Mouse (Mus musculus): ENCODE measurements around the gene Ptpn11.
"Not testable (repeated sequence)": the region's sequence is repeated elsewhere in the genome, so short reads cannot be mapped to it uniquely, and the experiment has no call there.

The Ptpn11 gene

DNA sequence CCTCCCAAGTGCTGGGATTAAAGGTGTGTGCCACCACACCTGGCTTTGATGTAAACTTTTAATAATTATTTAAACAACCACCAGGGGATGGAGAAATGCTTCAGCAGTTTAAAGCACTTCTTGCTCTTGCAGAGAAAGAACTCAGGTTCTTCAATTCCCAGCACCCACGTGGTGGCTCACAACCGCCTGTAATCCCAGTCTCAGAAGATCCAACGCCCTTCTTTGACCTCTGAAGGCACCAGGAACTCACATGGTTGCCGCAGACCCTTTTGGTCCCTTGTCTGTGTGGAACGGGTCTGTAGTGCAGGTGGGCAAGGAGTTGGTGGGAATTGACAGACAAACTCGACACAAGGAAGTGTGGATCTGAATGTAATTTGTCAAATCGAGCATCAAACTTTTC, 23.5 kb upstream of the Ptpn11 start:
- no peak for DNase-seq (ENCODE audit: low spot score)

DNA sequence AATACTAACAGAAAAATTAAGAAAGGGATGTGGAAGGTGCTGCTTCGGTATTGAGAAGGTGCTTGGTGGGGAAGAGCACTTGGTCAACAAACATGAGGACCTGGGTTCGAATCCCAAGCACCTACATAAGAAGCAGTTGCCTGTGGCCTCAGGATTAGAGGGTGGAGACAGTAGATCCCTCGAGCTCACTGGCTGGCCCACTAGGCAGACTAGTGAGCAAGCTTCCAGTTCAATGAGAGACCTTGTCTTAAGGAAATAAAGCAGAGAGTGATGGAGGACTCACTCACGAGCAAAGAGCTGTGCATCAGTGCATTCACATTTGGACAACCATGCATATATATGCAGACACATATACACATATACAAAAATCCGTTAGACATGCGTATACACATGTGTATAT, 20.9 kb upstream of the Ptpn11 start:
- no peak for DNase-seq (ENCODE audit: low spot score)

DNA sequence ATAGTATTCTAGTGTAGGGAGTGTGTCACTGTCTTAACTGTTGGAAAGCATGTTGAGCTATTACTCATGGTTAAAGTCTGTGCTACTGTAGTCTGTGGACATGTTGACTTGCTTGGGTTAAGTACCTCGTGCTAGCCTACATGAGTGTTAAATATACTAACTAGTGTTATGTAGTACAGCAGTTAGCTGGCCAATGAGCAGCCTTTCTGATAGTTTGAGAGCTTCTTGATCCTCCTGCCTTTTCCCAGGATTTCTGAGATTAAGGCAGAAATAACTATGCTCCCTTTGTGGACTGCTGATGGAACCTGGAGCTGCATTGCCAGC, 19.4 kb upstream of the Ptpn11 start:
- no peak for DNase-seq (ENCODE audit: low spot score)

DNA sequence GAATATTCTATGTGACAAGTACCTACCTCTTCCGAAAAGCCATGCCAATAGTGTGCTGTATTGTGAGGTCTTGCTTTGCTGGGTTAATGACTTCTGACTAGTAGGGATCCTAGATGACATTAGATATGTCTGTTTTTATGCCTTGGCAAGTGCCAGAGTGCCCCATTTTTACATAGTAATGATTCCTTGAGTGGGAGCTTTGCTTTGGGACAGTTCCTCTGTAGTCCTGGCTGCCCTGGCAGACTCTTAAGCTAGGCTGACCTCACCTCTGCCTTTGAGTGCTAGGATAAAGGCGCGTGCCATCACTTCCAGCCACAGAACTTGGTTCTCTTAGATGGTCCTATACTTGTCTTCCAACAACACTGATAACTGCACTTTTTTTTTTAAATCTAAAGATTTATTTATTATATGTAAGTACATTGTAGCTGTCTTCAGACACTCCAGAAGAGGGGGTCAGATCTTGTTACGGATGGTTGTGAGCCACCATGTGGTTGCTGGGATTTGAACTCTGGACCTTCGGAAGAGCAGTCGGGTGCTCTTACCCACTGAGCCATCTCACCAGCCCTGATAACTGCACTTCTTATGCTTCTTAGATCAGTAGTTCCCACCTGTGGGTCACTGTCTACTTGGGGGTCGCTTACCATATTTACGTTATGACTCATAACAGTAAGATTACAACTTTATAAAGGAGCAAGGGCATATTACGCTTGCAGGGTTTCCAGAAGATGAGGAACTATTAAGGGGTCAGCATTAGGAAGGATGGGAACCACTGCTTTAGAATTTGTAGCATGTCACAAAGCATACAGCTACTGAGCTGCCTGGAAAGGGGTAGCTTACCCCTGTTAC, 18.8 kb upstream of the Ptpn11 start:
- DNase-seq (ENCODE audit: low spot score) = no peak

DNA sequence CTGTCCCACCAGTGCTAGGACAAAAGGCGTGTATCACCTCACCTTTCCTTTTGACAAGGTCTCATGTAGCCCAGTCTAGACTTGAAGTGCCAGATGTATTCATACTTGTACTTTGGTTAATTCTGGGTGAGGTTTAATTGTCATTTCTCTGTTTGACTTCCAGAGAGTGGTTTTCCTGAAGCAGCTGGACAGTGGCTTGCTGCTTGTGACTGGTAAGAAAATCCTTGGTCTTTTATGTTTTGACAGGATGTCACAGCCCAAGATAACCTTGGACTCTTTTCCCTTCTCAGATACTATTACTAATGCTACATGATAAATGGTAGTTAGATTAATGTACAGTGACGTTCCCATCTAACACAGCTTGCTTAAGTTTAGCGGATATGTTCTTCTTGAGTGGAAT, 15.8 kb upstream of the Ptpn11 start:
- no peak for DNase-seq (ENCODE audit: low spot score)

DNA sequence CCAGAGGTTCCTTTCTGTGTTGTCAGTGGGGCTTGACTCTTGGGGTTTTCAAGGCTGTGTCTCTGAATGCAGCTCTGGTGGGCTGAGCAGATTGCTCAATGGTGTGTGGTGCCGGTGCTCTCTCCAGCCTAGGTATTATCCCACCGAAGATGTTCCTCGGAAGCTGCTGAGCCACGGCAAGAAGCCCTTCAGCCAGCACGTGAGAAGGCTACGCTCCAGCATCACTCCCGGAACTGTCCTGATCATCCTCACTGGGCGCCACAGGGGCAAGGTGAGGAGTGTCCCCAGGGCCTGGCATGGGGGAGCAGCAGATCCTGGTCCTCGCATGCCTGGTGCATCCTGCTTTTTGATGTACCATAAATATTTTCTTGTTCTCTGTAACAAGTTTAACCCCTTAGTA, 15.3 kb upstream of the Ptpn11 start:
- no peak for DNase-seq (ENCODE audit: low spot score)

DNA sequence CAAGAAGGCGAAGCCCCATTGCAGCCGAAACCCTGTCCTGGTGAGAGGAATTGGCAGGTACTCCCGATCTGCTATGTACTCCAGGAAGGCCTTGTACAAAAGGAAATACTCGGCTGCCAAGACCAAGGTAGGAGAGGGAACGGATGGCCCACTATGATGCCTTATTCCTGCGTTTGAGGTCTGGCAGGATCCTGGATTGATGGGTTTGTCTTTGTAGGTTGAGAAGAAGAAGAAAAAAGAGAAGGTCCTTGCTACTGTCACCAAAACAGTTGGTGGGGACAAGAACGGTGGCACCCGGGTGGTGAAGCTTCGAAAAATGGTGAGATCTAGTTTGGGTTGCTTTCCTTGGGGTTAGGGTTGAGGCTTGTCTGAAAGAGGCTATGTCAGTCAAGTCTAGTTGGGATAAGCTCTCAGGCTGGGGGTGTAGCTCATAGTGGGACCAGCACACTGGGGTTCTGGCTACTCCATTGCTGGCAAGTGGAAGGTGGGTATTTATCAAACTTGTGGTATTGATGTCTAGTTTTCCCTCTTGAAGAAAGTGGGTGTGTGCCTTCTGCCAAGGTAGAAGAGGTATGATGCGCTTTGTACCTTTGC, 14.4 kb upstream of the Ptpn11 start:
- DNase-seq (ENCODE audit: low spot score) = not testable (repeated sequence)

DNA sequence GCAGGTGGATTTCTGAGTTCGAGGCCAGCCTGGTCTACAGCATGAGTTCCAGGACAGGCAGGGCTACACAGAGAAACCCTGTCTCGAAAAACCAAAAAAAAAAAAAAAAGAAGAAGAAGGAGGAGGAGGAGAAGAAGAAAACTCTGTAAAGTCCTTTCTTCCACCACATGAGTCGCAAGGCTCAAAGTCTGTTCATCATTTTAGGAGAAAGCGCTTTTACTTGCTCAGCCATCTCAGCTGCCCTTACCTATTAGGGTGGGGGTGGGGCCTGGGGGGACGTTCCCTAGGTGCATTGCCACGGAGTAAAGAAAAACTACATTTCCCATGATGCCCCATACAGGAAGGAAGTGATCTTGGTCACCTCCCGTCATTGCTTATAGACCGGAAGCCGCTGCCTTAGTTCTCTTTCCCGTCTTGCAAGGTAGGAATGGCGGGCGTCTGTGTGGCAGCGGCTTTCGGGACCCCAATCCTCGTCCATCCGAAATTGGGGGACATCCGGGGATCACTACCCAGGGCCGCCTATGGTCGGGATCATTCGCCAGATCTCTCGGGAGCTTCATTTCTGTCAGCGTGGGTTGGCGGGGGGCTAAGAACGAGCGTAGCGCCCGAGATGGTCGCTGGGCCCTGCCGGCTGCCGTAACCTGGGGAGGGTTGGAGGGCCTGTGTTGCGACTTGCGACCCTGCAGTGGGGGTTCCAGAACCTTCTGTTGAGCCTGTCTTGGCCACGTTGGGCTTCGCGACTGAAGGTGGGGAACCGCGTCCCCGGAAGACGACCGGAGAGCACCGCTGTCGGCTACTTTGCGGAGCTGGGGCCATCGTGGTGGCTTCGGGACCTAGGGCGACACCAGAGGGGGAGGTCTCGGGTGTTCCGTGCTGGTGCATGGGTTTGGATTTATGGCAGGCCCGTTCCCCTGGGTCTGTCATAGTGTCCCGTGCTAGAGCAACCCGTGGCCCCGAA, 13.2 kb upstream of the Ptpn11 start, which contains the start of gene Rpl6:
Rpl6 (plus strand) TSS at position 350 of the 958 bp plus-strand sequence.
- peak; percentile 76 for DNase-seq (ENCODE audit: low spot score)

DNA sequence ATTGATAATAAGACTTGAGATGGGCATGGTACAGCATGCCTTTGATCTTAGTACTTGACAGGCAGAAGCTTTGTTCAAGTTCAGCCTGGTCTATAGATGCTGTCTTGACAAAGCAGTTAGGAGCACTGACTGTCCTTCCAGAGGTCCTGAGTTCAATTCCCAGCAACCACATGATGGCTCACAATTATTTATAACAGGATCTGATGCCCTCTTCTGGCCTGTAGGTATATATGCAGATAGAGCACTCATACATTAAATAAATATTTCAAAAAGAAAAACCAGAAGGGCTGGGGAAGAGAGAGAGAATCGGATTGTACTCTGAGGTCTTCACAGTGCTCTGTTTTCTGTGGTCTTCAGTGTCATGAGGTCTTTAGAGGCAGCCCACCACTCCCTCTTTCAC, 11.3 kb upstream of the Ptpn11 start:
- no peak for DNase-seq (ENCODE audit: low spot score)

DNA sequence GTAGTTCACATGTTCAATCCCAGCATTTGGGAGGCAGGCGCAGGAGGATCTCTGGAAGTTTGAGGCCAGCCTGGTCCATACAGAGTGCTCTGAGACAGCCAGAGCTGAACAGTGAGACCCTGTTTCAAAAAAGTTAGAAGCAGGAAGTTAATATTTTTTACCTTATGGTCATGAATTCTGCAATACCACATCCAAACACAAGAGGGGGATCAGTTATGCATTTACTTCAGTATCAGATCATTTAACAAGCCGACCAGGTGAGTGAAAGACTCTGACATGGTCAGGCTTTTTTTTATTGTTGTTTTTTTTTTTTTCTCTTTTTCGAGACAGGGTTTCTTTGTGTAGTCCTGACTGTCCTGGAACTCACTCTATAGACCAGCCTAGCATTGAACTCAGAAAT, 10.5 kb upstream of the Ptpn11 start:
- no peak for DNase-seq (ENCODE audit: low spot score)

DNA sequence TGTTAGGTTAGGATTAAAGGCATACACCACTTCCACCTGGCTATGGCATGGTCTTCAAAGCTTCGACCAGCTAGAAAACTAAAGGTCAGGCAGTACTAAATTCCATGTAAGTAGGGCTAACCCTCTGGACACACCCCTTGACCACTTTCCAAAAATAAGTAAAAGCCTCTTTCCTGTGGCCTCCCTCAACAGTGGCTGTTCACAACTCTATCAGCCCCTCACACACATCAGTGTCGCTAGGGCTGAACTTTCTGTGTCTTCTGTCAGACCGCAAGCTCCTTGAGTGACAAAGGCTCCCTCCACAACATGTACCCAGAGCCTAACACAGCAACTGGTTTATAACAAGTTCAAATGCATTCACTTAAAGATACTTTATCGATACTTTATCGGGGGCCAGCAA, 7.2 kb upstream of the Ptpn11 start:
- no peak for DNase-seq (ENCODE audit: low spot score)

DNA sequence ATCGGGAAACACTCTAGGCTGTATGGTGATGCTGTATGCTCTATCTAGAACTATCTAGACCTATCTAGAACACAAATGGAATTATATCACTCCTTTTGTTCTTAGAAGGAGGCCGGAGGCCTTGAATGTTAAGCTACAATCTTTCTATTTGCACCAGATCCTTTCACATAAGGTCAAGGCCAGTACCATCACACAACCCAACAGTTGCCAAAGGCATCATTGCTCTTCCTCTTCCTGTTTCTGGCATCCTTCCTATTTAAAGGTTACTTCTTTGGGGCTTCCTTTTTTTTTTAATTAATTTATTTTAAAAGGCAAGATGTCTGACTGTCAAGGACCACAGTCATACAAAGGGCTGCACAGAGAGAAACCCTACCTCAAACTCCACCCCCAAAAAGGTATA, 6.1 kb upstream of the Ptpn11 start:
- no peak for DNase-seq (ENCODE audit: low spot score)

DNA sequence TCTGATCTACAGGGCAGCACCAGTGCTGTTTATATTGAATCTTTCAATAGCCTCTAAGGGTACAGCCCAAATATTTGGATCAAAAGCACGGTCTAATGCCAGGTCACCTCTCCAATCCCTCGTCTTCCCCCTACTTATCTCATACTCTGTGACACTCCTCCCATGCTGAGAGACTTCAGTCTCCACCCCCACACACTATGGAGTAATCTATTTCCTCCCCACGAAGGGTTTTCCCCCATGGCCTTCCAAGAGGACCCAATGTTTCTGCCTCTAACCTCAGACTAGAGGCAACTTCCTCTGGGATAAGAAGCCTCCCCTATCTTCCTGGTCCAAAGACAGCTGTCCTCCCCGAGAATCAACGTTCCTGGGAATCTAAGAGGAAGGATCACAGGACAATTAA, 5.6 kb upstream of the Ptpn11 start:
- no peak for DNase-seq (ENCODE audit: low spot score)

DNA sequence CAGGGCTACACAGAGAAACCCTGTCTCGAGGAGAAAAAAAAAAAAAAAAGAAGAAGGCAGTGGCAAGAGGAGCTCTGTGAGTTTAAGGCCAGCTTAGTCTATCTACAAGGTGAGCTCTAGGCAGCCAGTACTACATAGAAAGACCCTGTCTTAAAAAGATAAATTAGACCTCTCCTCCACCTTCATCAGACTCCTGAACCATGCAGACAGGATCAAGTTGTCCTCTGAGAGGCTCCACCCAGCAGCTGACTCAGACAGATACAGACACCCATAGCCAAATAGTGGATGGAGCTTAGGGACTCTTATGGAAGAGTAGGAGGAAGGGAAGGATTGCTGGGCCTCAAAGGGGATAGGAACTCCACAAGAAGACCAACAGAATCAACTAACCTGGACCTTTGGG, 3.0 kb upstream of the Ptpn11 start:
- no peak for DNase-seq (ENCODE audit: low spot score)

DNA sequence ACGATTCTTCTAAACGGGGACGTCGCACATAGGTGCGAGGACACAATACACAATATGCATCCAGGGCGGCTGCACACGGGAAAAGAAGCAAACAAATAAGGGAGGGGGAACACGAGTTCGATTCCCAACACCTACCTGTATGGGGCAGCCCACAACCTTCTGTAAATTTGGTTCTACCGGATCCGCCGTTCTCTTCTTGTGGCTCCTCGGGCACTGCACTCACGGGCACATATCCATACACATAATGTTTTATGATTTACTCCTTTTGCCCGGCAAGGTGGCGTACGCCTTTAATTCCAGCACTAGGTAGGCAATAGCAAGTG, 348 bp upstream of the Ptpn11 start:
- DNase-seq (ENCODE audit: low spot score) = no peak

DNA sequence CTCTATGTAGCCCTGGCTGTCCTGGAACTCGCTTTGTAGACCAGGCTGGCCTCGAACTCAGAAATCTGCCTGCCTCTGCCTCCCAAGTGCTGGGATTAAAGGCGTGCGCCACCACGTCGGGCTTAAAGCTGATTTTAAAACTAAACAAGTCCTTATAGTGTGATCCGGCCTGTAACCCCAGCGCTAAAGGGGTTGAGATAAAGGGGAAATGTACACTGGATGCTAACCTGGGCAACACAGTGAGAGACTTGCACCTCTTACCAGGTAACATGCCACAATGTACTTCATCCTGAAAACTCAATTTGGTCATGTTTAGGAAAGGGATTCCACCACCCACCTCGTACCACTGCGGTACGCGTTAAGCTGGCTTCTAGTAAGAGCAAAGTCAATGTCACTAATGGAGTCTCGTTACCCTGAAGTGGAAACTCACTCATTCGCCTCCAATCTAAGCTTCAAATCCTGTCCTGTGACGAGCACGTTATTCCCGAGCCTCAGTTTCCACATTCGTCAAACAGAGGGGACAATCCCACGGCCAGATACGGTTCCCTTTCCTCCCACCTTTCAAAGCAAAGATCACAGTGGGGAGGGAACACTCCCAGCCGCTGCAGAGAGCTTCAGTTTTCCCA, 874 bp downstream of the Ptpn11 start:
- DNase-seq (ENCODE audit: low spot score) = no peak

DNA sequence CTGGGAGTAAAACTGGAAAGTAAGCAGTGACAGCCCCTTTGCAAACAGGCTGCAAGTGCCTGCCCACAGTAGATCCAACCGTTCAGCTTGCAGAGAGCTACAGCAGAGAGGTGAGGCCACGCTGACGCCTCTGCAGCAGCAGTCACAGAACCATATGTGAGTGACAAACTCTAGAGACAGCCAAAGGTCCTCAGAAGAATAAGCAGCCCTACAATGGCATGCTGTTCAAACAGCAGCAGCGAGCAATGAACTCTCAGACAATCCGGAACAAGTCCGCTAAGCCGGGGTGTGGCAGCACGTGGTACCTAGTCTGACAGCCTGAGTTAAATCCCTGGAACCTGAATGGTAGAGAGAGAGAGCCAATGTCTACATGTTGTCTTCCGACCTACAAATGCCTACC, 2.0 kb downstream of the Ptpn11 start:
- DNase-seq (ENCODE audit: low spot score) = no peak

DNA sequence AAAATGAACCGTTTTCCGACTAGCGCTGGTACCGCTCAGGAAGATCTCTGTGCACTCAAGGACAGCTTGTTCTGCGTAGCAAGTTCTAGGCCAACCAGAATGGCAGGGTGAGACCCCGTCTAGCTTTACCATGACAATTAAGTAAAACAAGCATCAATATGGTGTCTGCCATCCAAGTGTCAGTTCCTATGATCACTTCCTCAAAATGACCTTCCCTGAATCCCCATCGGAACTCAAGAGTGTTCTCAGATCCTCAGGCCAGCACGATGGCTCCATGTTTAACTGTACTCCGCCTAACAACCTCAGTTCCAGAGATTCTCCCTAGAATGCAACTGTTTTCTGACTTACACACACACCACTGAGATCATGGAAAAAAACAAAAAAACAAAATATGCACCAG, 2.9 kb downstream of the Ptpn11 start:
- DNase-seq (ENCODE audit: low spot score) = no peak

DNA sequence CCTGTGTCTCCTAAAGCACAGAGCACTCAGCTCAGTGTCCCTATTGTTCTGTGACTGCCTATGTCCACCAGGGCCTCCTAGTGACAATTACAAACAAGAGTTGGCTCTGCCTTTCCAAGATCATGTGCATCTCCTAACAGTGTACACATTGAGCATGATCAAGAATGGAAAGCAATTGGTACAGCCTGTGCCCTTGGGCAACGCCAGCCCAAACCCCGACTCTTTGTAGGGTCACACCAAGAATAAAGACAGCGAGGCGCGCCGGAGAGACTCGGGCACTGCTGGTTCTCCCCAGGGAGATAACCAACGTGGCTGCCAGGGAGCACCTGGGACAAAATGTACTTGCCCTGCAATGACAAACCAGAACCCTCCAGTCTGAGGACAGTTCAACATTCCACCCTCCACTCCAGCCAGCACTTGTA, 3.6 kb downstream of the Ptpn11 start:
- no peak for DNase-seq (ENCODE audit: low spot score)

DNA sequence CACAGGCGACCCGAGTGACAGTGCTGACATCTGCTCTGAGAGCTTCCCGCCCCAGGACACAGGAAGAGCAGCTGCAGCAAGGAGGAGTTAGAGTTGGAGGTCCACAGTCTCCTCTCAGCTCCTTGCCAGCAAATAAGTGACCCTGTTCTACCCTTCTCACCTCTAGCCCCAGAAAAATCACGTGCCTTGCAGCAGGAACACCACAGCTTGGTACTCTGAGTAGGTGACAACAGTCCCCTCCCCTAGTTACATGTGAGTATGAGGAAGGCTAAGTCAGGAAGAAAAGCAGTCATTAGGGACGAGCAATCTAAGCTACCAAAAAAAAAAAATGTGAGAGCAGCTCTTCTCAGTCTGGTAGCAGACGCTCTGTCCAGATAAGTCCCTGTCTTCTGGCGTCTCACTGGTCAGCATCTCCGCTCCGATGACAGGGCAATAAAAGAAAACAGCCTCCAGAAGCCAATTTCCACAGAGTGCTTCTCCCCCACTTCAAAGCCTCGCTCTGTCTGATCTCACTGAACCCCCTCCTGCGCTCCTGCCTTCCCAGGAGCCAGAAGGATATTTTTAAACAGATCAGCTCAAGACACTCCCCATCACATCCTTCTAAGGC, 6.1 kb downstream of the Ptpn11 start:
- DNase-seq (ENCODE audit: low spot score) = no peak

DNA sequence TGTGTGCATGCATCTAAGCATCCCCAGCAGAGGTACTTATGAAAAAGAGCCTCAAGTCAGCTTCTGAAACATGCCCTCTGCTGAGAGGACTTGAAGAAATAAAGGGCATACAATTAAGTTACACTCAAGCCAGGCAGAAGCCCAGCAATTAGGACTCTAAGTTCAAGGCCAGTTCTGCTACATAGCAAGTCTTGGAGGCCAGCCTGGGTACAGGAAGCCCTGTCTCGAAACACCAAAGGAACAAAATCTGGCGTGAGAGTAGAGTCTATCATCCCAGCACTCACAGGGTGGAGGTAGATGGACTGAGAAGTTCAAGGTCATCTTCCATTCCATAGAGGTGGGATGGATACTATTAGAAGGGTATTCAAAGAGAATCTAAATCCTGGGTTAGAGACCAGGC, 6.8 kb downstream of the Ptpn11 start:
- DNase-seq (ENCODE audit: low spot score) = no peak

DNA sequence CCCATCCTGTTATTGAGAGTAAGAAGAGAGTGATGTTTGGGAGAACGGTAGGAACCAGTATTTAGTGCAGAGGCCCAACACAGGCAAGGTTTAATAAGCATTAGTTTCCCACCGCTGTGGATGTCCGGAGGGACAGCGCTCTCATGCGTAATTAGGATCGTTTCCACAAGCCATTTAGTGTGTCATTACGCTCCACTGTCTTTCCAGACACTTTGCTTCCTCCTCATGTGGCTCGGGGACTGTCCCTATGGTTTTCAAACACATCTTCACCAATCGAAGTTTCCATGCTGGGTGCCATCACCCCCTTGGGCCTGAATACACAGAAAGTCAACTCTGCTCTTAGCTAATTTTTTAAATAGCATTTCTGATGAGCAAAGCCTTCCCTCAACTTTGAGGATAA, 7.9 kb downstream of the Ptpn11 start:
- no peak for DNase-seq (ENCODE audit: low spot score)
